Comparison of ENCODE assay signal across 22 mouse cellular contexts in the genomic region with DNA sequence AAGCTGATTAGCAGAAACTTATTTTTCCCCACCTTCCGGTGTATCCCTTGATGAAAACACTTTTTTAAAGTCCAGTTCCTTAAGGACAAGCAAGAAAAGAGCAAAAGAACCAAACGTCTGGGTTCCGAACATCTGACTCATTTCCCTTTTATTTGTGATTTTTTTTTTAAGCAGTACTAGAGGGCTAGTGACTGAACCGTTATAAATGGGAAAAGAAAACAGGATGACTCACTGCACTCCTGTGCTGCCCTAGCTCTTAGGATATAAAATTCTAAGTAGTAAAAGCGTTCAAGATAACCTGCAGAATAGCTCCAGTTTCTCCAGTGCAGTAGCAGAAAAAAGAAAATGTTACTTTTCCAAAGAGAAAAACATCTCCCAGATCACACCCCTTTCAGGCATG. TPM values are rescaled to one million over a fixed set of nuclear protein-coding genes. Genes with fewer than 3 reads are reported as not detected.
"Had no signal": no experiment of that assay in that cellular context is flagged by ENCODE, and none has a peak within 500 bp of the region (broad histone marks: within the 10 kb centered on the region; RNA-seq: fewer than 3 reads in every experiment).

No protein-coding gene starts in this region.

- ATAC-seq: liver, embryonic 12.5 days had no signal

- H3K36me3 ChIP-seq: kidney, embryonic 15.5 days; limb, embryonic 10.5 days; limb, embryonic 13.5 days; liver, embryonic 12.5 days; liver, embryonic 15.5 days; lung, embryonic 15.5 days had no signal

- H3K4me1 ChIP-seq: kidney, embryonic 15.5 days; limb, embryonic 10.5 days; limb, embryonic 13.5 days; liver, embryonic 12.5 days; liver, embryonic 15.5 days; lung, embryonic 15.5 days had no signal

- H3K9me3 ChIP-seq: kidney, embryonic 15.5 days; limb, embryonic 10.5 days; limb, embryonic 13.5 days; liver, embryonic 12.5 days; liver, embryonic 15.5 days; lung, embryonic 15.5 days had no signal

- H3K27ac ChIP-seq: kidney, embryonic 15.5 days; left cerebral cortex, adult 2 months; limb, embryonic 10.5 days; limb, embryonic 13.5 days; liver, embryonic 12.5 days; liver, embryonic 15.5 days; lung, embryonic 15.5 days; stomach, postnatal 0 days had no signal

- DNase-seq: kidney, adult 18-20 months; kidney, postnatal 10 days; kidney, postnatal 36 days; layer of hippocampus, postnatal 36 days; liver; lung, adult 18-20 months; lung, postnatal 14 days; lung, postnatal 4 days; midbrain, embryonic 14.5 days; right cerebral cortex, postnatal 4 days; thymus, postnatal 25 days had no signal

- H3K4me3 ChIP-seq: kidney, embryonic 15.5 days; left cerebral cortex, adult 2 months; limb, embryonic 10.5 days; limb, embryonic 13.5 days; liver, embryonic 12.5 days; liver, embryonic 15.5 days; lung, embryonic 15.5 days had no signal

- H3K27me3 ChIP-seq: kidney, embryonic 15.5 days; limb, embryonic 13.5 days; liver, embryonic 12.5 days; liver, embryonic 15.5 days; lung, embryonic 15.5 days had no signal

- H3K4me2 ChIP-seq: kidney, embryonic 15.5 days; limb, embryonic 13.5 days; liver, embryonic 12.5 days; liver, embryonic 15.5 days; lung, embryonic 15.5 days; midbrain, embryonic 11.5 days had no signal

- H3K9ac ChIP-seq: kidney, embryonic 15.5 days; limb, embryonic 13.5 days; liver, embryonic 12.5 days; liver, embryonic 15.5 days; lung, embryonic 15.5 days had no signal

RNA-seq across cellular contexts. Expression of gene Tnfsf11, which starts 55.3 kb away (rescaled TPM):
- total RNA-seq: layer of hippocampus, postnatal 36 days; left cerebral cortex, adult 2 months; megakaryocyte progenitor cell, adult 5-6 weeks; megakaryocyte-erythroid progenitor cell, adult 5-6 weeks had no signal
- polyA plus RNA-seq: midbrain, embryonic 14.5 days; stomach, postnatal 0 days had no signal
